Mouse (Mus musculus) lung, postnatal 10 days (tissue): ENCODE results near the gene Serpina1c.
"Not testable (repeated sequence)": the region's sequence is repeated elsewhere in the genome, so short reads cannot be mapped to it uniquely, and the experiment has no call there.

ENCODE experiments used
- DNase-seq: peaks from one replicate; pipeline ENCODE4 v3.0.0; 2021

The Serpina1c gene

DNA sequence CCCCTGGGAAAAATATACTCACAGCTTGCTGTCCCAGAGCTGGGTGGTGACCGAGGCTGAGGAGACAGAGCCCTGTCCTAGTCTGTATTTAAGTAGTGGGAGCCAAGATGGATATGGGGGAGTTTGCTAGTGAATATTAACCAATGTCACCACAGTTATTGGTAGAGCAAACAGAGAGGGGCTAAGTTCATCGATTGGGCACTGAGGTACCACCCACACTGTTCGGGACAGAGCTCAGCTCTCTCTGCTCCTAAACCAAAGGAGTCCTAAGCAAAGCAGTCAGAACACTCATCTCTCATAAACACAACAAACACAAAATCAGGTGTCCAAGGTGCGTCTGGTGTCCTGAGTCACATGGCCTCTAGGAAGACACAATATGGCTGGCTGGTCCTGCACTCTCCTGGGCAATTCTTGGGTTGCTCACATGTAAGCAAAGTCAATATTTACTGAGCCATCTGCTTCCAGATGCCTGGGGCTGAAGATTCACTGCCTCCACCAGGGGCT, at the start of gene Serpina1c:
TSS of gene Serpina1c (minus strand) at position 51 of the 504 bp plus-strand sequence.
- not testable (repeated sequence) for DNase-seq

DNA sequence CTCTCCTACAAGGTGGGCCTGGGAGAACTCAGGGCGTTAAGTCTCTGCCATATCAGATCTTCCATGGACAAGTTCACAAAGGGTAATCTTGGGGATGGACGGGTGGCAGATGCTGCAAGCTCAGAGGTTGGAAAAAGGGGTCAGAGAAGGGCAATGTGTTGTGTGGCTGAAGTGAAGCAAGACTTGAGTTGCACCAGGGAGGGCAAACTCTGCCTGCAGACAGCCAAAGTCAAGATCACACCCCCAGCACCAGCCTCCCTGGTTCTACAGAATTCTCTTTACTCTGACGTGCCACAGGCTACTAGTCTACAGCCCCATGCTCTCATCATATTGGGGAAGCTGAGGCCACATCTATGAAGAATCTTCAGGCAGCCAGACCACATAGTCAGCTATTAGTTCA, 48.3 kb upstream of the Serpina1c start:
- not testable (repeated sequence) for DNase-seq

DNA sequence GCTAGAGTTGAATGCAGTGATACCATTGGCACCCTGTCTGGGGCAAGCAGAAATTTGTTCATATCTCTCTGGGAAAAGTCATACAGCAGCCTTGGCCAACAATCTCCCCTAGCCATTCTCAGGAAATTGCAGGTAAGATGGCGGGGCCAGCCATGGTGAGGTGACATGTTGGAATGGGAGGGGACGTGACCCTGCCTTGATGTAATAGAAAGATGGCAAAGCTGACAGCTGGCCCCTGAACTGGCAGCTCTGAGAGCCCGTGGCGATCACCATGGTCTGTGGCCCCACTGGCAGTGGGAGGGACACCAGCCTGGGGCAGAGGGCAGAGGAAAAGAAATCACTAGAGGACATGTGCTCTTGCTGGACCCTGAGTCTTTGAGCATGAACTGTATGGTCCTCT, 41.6 kb upstream of the Serpina1c start:
- no peak for DNase-seq

DNA sequence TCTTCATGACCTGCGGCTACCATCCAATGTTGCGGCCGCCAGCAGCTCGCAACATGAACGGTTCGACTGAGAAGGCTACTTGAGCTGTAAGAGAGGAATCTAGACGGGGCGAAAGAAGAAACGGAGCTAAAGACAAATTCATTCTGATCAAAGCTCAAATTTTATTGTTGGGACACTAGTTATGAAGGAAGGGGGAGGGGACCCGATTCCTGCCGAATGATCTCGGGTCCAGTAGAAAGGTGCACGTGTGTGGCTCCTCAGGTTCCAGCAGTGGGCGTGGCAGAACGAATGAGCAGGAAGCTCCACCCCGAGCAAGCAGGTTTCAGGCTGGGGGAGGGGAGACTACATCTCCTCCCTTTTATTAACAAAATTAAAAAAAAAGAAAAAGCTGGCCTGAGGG, 4.5 kb upstream of the Serpina1c start:
- not testable (repeated sequence) for DNase-seq

DNA sequence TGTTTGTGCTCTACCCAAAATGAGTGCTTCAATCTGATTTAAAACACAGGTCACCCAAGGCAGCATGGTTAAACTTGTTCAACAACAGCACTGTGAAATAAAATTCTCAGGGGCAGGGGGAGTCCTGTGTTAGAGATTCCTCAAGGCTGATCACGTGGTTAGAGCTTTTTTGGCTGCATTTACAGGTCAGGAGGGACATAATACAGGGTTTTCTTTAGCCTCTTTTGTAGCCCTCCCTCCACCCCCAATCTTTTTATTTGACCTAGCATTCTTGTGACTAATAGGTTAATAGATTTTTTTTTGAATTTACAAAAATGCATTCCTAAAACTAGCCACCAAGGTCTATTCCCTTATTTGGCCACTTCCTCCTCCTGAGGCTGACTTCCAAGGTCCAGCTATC, 3.1 kb upstream of the Serpina1c start:
- not testable (repeated sequence) for DNase-seq

DNA sequence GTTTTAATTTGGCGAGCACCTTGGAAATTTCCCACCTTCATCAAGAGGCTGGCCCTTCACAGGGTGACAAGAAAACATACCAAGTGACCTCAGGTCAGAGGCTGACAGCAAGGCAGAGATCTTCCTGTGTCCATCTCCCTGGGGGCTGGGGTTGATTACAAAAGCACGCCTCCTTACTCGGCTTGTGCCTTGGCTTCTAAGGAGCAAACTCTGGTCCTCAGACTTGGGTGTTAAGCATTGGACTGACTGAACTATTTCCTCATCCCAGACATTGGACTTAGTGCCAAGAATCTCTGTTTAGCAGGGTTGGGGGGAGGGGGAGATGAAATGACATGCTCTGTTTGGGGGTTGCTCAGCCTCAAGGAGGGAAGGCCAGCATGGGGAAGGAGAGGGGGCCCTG, 2.8 kb downstream of the Serpina1c start:
- peak; percentile 42 for DNase-seq

DNA sequence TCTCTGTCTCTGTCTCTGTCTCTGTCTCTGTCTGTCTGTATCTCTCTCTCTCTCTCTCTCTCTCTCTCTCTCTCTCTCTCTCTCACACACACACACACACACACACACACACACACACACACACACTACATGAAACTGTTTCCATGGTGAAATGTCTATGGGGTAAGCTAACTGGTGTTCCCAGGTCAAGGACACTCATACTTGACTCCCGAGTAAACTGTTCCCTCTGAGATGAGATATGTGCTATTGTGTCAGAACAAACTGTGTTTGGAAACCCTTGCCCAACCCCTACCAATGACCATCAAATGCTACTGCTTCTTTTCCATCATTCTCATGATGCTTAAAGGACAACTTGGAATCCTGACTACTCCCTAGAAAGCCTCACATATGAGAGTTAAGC, 37.8 kb downstream of the Serpina1c start:
- DNase-seq = not testable (repeated sequence)

DNA sequence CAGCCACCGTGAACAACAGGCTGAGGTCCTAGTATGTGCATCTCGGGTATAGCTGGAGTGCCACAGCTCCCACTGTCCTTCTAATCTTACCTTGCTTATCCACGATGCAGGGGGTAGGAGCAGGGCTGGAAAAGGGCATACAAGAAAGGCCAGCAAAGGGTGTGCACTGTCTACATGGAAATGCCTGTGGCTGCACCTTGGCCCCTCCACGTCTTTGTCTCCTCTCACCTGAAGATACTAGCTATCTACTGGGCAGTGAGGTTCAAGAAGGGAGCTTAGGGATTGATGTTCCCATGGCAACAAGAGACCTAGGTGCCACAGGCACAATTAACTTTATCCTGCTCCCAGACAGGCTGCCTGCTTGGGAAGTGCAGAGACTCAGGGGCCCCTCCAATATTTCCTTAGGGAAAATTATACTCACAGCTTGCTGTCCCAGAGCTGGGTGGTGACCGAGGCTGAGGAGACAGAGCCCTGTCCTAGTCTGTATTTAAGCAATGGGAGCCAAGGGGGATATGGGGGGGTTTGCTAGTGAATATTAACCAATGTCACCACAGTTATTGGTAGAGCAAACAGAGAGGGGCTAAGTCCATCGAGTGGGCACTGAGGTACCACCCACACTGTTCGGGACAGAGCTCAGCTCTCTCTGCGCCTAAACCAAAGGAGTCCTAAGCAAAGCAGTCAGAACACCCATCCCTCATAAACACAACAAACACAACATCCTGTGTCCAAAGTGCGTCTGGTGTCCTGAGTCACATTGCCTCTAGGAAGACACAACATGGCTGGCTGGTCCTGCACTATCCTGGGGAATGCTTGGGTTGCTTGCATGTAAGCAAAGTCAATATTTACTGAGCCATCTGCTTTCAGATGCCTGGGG, 41.3 kb downstream of the Serpina1c start, which contains the start of gene Serpina1a:
TSS of gene Serpina1a (minus strand) at position 462 of the 874 bp plus-strand sequence.
- DNase-seq = not testable (repeated sequence)

DNA sequence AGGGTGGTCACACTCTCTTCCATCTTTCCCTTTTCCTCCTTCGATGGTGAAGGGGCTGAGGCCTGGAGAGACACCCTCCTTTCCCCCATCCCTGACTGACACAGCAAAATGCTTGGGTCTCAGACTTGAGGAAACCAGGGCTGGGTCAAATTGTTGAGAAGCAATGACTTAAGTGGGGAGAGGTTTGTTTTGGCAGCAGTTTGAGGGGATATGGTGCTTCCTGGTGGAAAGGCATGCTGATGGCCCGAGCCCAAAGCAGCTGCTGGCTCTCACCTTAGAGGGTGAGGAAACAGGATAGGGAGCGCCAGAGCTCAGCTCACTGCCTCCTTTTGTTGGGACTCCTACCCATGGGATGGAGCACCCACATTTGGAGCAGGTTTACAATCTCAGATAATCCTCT, 43.7 kb downstream of the Serpina1c start:
- DNase-seq = no peak

DNA sequence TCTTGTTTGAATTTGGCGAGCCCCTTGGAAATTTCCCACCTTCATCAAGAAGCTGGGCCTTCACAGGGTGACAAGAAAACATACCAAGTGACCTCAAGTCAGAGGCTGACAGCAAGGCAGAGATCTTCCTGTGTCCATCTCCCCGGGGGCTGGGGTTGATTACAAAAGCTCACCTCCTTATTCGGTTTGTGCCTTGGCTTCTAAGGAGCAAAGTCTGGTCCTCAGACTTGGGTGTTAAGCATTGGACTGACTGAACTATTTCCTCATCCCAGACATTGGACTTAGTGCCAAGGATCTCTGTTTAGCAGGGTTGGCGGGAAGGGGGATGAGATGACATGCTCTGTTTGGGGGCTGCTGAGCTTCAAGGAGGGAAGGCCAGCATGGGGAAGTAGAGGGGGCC, 44.1 kb downstream of the Serpina1c start:
- DNase-seq = not testable (repeated sequence)

DNA sequence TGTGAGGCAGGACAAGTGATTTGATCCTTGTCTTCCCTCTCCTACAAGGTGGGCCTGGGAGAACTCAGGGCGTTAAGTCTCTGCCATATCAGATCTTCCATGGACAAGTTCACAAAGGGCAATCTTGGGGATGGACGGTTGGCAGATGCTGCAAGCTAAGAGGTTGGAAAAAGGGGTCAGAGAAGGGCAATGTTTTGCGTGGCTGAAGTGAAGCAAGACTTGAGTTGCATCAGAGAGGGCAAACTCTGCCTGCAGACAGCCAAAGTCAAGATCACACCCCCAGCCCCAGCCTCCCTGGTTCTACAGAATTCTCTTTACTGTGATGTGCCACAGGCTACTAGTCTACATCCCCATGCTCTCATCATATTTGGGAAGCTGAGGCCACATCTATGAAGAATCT, 45.1 kb downstream of the Serpina1c start:
- not testable (repeated sequence) for DNase-seq

DNA sequence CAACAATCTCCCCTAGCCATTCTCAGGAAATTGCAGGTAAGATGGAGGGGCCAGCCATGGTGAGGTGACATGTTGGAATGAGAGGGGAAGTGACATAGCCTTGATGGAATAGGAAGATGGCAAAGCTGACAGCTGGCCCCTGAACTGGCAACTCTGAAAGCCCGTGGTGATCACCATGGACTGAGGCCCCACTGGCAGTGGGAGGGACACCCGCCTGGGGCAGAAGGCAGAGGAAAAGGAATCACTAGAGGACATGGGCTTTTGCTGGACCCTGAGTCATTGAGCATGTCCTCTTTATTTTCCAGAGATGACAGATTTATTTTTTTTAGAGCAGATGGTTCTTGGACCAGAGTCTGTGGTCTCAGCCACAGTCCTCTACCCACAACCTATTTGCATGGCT, 51.7 kb downstream of the Serpina1c start:
- DNase-seq = not testable (repeated sequence)
